Mouse (Mus musculus) NIH3T3 (cell line): ENCODE results near the gene Hsf2bp.

Source experiments
- DNase-seq: peaks from one replicate; pipeline ENCODE4 v3.0.0-alpha.2; 2012; ENCODE audit warnings: low read depth

The Hsf2bp gene

DNA sequence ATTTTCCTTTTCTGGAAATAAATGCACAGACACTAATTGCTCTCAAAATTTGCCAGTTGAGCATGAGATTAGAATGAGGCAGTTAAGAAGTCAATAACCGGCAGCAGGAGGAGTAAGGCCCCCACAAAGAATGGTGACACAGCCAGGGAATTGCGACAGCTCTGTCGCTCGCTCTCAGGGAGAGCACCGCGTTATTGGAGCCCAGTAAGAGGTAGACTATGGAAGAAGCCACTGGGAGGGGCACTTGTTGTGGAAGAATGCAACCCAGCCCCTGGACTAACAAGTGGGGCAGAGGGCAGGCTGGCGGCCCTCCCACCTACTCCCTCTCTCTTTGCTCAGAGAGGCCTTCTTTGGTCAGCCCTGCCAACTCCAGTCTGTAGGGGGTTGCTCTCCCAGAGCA lies 4.5 kb downstream of the Hsf2bp start:
- DNase-seq: peak; percentile 68

DNA sequence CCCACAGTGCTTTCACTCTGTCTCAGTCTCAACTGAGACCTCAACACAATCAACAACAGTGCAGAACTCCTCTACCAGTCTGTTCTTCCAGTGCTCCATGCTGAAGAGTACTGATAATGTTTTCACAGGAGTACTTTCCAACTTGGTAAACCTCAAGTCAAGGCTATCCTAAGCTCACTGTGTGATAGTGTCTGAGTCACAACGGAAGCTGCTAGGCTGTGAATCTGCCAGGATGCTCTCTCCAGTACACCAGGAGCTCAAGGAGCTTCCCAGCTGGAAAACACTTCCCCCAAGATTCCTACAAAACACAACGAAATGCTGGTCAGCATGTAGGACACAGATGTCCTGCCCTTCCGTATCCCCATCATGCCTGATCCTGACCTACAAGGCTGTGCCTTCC lies 7.8 kb downstream of the Hsf2bp start:
- DNase-seq: no peak

DNA sequence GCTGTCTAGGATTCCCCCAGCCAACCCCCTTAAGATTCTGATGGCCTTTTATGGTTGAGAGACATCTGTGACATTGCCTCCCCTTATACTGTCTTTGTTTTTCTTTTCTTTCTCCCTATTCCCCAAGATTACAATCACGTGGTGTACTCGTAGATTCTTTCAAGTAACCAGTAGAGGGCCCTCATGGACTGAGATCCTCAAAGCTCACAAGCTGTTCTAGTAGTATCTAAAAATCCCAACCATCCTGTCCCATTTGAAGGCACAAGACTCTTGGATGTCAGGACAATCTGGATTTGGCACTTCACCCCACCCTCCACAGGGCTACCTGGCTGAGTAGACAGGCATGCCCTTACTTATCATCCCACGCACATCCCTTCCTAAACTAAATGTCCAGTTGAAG lies 8.5 kb downstream of the Hsf2bp start:
- DNase-seq: peak; percentile 80

DNA sequence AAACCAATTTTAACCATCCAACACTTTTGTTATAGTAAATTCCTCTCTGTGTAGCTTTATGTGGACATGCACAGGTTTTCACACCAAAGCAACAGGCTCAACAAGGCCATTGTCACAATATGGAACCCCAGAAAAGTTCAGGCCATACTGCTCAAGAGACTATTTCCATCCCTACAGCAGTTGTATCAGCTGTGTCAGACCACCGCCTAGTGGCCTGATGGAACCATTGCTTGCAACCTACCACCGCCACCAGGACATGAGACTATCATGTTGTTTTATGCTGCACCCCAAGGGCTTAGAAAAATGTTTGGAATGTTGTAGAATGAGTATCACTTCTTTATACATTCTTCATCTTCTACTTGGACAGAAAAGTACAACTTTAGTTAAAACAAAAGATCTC lies 10.8 kb downstream of the Hsf2bp start:
- DNase-seq: peak; percentile 87

DNA sequence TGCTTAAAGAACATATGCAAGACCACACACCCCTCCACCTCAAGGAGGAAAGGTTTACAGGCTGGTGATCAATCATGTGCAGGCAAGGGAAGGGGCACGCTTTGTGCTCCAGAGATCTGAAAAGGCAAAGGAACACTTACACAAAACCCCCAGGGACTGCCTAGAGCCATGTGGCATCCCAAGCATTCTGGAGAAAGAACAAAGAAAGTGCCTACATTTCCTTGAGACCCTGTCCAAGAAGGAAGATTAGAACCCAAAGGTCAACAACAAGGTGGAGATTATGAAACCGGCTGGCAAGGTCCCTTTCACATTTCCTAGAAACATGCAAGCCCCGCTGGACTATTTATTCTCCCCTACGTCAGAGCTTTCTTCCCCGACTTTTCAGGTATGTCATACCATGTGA lies 11.5 kb downstream of the Hsf2bp start:
- DNase-seq: peak; percentile 40

DNA sequence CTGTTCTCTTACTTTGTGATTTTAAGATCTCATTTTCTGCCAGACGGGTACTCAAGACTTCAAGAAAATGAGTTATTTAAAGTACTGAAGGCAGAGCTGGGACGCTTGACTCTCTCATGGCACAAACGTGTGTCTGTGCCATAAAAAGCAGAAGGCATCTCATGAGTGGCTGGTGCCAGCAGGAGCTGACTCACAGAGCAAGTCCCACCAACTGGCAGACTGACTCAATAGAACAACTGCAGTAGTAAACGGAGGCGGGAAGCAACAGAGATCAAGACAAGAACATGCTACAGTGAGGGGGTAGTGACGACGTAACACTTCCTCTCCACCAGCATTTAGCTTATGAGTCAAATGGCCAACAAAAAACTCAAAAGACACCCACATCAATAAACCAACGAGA lies 13.1 kb downstream of the Hsf2bp start:
- DNase-seq: peak; percentile 63

DNA sequence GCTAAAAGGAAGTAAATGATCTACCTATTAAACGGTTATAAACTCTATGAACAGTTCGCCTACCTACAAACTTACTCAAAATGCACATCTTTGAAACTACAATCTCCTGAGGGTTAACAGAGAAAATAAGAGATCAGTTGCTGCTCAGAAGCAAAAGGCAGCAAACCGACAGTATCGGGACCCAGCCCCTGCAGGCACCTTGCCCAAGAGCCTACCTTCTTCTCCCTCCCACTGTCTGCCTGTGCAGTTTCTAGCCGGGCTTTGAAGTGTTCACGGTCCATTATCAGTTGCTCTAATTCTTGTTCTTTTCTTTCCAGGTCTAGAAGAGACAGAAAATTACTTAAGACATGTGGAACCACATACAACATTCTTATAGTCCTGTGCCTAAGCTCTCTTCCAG lies 13.6 kb downstream of the Hsf2bp start:
- no peak for DNase-seq

DNA sequence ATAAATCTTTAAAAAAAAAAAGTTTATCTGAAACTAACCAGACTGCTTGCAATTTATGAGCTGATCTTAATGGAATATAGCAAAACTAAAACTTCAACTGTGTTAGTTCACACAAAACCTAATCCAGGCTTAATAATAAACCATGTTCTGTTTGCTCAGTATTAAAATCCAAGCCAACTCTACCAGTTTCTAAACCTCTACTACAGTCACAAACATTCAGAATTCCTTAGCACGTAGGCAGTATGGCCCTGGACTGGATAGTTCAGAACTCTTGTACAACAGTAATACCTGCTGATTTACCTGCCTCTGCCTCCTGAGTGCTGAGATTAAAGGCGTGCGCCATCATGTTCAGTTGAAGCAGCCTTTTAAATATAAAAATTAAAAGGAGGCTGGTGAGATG lies 14.2 kb downstream of the Hsf2bp start:
- DNase-seq: no peak

DNA sequence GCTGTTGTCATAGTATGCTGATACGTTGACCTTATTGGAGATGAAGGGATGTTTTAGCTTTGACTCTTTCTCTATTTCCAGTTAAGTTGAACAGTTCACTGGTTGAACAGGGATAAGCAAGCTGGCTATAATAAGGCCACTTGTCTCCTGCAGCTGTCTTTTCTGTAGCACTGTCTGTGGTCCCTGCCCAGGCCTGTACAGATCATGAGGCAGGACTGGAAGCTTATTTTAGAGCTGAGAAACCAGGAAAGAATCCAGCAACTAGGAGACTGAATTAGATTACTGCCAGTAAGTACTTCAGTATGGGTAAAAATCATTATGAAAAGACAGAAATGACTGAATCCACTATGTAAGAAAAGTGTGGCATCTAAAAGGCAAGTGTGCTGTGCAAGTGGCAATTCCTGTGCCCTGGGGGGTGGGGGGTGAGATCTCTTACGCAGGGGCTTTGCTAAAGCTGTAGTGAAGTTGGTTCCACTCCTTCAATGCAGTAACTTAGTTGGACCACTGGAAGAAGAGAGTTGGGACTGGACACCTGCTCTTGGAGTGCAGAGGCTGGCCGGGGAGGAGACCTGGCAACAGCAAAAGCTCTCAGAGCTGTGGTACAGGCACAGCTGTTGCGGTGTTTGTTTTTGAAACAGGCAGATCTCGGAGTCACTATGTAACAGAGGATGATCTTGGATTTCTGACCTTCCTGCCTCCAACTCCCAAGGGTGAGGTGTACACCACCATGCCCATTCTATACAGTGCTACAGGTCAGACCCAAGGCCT lies 17.8 kb downstream of the Hsf2bp start:
- DNase-seq: peak; percentile 57

DNA sequence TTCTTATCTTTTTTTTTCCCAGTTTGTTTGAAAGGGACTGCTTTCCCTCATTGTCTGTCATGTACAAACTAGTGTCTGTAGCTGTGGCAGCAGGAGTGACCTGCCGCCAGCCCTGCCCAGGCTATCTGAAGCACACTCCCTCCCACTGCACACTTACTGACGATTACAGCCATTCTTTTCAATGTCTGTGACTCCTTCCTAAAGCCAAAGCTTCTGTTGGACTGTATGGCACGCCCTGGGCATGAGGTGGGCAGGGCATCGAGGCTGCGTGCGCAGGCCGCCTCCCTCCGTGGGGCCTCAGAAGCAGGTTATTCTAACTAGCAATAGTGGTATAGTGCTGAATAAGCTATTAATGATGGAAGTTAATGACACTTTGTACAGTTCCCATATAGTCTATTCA lies 19.7 kb downstream of the Hsf2bp start:
- no peak for DNase-seq

DNA sequence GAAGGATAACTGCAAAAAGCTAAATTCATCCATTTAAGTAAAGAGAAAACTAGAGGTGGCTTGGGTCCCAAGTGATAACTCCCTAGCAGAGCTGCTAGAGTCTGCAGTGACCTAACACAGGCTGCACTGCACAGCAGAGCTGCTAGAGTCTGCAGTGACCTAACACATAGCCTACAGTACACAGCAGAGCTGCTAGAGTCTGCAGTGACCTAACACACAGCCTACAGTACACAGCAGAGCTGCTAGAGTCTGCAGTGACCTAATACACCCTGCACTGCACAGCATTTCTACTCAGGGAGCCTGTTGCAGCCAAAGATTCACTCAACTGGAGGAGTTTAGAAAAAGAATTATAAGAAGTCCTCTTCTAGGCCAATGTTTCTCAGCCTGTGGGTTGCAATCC lies 22.5 kb downstream of the Hsf2bp start:
- DNase-seq: peak; percentile 45

DNA sequence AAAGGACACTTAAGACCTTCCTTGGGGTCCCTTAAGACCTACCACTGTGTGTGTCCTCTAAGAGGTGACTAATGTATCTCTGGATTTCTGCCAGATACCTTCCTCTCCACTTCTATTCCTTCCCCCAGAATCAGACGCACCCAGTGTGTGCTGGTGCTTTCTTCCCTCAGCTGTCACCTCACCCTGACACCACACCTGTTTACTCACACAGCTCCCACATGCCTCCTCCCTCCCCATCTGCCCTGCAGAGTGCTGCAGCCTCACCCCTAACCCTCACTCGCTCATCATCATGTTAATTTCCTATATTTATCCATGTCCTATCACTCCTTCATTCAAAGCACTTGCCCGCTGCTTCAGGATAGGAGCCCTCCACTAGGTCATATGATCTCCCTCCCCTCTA lies 23.9 kb downstream of the Hsf2bp start:
- DNase-seq: no peak

DNA sequence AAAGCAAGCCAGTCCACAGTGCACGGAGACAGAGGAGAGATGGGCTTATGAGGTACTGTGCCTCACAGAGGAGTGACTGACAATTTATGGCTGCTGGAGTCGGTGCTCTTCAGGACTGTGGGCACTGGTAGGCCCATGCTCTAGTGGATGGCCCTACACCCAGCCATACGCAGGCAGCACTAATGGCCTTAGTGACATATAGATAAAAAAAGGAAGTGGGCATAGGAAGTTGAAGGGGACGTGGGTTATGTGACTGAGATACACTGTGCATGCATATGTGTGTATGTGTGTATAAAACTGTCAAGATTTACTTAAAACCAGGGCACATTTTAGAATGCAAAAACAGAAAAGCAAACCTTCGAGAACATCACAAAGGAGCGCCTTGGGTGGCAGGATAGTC lies 24.5 kb downstream of the Hsf2bp start:
- no peak for DNase-seq

DNA sequence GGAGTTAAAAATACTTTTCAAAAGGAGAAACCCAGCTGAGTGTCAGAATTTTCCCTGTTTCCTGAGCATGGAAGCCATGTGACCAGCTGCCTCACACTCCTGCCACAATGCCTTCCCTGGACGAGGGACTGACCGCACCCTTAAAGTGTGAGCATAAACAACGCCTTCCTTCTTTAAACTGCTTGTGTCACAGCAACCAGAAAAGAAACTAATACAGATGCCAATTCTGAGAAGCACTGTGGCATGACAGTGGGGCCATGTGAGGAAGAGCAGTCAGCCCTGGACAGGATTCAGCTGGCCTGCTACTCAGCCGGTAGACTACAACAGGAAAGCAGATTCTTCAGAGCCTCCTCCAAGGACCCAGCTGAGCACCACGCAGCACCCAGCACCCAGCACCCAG lies 29.3 kb downstream of the Hsf2bp start:
- no peak for DNase-seq

DNA sequence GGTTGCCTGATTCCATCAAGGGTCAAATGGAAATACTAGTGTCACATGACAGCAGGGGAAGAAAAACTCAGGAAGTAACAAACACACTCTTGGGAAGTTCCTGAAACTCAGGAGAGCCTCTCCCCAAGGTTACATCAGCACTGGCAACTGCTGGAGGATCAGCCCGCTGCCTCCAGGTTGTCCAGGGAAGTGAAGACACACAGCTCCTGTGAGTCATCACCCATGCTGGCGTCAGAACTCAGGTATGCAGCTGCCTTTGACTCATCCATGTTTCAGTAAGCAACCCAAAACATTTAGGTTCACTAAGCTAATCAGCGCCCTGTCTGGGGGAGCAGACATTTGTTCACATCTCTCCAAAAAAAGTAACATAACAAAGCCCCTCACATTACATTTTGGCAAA lies 32.9 kb downstream of the Hsf2bp start:
- peak; percentile 71 for DNase-seq

DNA sequence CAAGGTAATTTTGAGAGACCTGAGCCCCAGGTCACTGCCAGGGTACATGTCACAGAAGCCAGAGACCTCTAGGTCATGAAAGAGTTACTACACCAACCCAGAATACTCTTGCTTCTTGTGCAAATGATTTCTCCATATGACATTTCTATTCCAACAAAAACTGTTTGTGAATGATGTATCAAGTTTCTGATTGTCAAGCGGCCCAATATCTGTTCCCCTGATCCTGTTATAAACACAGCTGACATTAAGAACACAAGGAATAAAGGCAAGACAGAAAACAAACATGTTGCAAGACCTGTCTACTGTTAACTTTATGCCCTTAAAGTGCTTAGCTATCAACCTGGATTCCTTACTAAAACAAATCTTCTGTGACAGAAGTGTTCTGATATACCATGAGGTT lies 37.8 kb downstream of the Hsf2bp start:
- no peak for DNase-seq

DNA sequence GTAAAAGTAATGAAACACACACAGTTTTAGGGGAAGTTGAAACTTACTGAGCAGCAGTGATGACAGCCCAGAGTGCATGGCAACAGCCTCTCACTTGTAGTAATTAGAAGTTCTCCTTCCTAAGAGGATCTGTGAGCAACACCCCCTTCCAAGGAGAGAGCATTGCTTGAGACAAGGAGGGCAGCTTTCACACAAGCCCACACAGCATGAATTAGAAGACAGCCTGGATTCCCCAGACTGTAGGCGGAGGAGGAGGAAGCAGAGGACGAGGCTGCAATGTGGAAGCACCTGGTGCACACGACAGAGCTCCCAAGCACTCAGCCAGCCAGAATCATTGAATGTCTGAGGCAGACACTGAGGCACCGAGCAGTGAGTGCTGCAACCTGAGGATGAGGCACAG lies 39.8 kb downstream of the Hsf2bp start:
- no peak for DNase-seq

DNA sequence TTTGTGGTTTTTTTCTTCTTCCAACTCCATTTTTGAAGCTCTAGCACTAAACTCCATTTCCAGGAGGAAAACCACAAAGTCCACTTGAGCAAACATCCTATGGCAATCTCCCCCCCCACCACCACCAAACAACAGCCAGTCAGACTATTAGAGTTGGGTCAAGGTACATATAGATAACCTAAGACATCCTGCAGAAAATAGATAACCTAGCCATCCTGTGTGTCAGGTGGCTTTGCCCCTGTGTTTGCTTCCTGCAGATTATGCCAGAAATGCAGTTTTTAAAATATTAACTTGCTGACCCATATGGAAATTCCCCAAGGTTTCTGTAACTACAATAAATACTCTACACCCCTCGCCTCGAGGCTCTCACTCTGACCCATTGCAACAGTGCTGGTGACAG lies 40.4 kb downstream of the Hsf2bp start:
- no peak for DNase-seq

DNA sequence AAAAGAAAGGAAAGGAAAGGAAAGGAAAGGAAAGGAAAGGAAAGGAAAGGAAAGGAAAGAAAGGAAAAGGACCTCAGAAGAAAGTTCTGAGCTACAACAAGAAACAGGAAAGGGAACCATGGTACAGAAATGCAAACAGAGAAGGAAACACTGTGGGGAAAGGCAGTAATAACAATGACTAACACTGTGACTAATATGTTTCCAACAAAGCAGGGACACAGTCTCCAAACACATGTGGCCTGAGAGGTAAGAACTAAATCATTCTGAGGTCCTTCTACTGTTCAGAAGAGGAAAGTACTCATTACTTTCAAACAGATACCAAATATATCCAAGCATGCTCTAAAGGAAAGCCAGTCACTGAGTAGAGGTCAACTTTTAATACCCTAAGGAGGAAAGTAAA lies 42.0 kb downstream of the Hsf2bp start:
- peak; percentile 57 for DNase-seq

DNA sequence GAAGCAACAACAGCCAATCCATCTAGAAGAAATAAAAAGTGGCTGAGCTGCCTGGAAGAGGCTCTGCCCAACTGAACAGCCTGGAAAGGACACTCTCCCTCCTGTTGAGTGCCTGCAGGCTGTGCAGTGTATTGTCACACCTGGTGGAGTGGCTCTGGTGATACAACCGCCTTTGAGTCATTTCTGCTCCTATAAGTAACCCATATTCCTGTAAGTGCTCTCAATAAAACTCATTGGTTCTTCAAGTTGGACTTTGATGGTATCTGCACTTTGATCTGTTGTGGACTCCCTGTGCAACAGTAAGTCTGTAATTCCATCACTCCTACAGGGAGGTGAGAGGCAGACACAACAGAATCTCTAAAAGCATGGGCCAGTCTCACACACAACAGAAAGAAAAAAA lies 42.8 kb downstream of the Hsf2bp start:
- no peak for DNase-seq

DNA sequence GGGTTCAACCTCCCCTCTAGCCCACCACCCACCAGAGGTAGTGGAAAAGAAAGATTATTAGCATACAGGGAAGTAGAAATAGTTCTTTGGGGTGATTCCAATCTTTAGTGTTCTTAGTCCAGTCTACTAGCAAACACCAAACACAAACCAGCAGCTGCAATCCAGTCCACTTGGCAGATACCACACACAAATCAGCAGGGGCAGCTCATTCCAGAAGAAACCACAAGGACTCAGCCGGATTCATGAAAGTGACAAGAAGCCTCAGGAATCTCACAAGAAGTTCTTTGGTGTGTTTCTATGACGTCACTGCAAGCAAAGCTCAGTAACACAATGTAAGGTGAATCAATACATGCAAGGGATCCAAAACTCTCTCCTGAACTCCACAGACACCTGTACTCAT lies 44.1 kb downstream of the Hsf2bp start:
- peak; percentile 53 for DNase-seq

DNA sequence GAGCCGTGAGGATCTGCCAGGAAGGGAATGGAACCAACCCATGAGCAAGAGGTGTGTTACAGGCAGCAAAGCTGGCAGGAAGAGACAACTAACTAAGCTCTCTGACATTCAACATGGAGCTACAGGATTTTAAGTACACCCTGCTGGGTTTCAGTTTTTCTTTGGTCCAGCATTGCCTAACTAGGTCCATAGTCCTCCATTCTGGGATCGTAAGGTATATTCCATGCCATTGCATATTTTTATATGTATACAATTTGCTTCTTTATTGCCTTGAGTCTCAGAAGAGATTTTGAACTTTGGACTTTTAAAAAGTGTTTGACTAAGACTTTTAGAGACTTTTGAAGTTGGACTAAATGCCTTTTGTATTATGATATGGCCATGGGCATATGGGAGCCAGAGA lies 47.1 kb downstream of the Hsf2bp start:
- no peak for DNase-seq

DNA sequence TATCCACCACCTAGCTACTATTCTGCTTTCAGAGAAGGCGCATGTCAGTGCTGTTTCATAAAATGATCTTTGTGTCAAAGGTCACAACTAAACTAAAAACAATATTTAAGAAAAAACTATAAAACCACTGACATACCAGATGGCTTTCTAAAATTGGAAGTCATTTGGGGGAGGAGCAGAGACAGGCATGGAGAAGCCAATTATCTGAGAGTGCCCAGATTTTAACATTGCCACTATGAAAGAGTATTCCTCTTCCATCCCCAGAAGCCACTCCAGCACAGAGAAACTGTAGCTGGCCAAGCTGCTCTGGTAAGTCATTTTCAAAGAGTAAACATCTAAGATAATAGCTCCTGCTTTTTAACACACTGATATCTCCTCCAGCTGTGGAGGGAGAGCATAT lies 49.2 kb downstream of the Hsf2bp start:
- DNase-seq: no peak

DNA sequence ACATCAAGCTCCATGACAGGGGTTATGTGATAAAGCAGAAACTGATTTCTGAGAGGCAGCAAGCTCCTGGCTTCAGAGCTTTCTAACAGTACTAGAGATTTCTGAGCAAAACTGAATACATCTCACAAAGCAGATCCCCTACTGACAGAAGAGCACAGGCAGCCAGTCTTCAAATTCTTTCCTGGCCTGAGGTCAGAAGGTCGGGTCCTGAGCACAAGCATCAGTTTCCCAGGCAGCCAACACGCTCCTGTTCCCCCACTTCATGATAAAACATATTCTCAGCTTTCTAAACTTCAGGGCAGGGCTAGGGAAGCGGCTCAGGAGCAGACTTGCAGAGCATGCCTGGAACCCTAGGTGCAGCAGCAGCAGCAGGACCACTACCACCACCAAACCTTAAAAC lies 52.7 kb downstream of the Hsf2bp start:
- DNase-seq: peak; percentile 50
